Mouse (Mus musculus) cerebellum, adult 2 months (tissue): Measurements from ENCODE around the gene Ndel1. TPM values are rescaled to one million over a fixed set of nuclear protein-coding genes. Genes with fewer than 3 reads are reported as not detected.
A peak's percentile ranks its signal among the peaks of the same experiment; 100 is the strongest.

ENCODE experiments used
- DNase-seq, 2 experiments: peaks; one replicate each; pipeline ENCODE4 v3.0.0; 2021
- H3K27ac ChIP-seq: fragments of 200-500 bp; 2 replicates; pipeline ENCODE4 v1.5.1; 2012; ENCODE audit warnings: low read length, control low read depth, inconsistent platforms; ENCODE audit not compliant: insufficient read depth
- H3K27me3 ChIP-seq: fragments of 200-500 bp; 2 replicates; pipeline ENCODE4 v1.6.1; 2012; ENCODE audit warnings: inconsistent platforms, mild to moderate bottlenecking, low read length, moderate library complexity; ENCODE audit not compliant: control insufficient read depth, insufficient read depth
- H3K4me1 ChIP-seq: fragments of 200-500 bp; 2 replicates; pipeline ENCODE4 v1.6.1; 2011; ENCODE audit warnings: low read length; ENCODE audit not compliant: control insufficient read depth, insufficient read depth
- H3K4me3 ChIP-seq: fragments of 200-500 bp; replicated peaks from 2 replicates; pipeline ENCODE3; 2011; ENCODE audit warnings: mild to moderate bottlenecking, low read depth, low read length, control low read depth; ENCODE audit not compliant: insufficient read depth
- CTCF ChIP-seq: fragments of 200-500 bp; IDR thresholded peaks from 2 replicates; pipeline ENCODE4 v1.5.1; 2011; ENCODE audit warnings: low read depth, mild to moderate bottlenecking, control low read depth, low read length, moderate library complexity, borderline replicate concordance; ENCODE audit not compliant: insufficient read depth
- POLR2A ChIP-seq: fragments of 200-500 bp; IDR thresholded peaks from 2 replicates; pipeline ENCODE4 v1.6.1; 2011; ENCODE audit warnings: low read length, control low read depth, borderline replicate concordance; ENCODE audit not compliant: insufficient read depth
- WGBS: fragments of 180-500 bp; shearing (Covaris S2); methylation state at CpG from one replicate; pipeline ENCODE4 v1.1.7; 2018; 5-methylcytosine and 5-hydroxymethylcytosine counted together
- polyA plus RNA-seq: library from polyadenylated mRNA; depleted of rRNA; stranded (reverse); fragments of >200 nt; gene quantifications from 2 replicates; pipeline ENCODE4 v1.2.3, GENCODE M21; 2012

Gene Ndel1
- polyA plus RNA-seq, 1 experiment, result 103 TPM

DNA sequence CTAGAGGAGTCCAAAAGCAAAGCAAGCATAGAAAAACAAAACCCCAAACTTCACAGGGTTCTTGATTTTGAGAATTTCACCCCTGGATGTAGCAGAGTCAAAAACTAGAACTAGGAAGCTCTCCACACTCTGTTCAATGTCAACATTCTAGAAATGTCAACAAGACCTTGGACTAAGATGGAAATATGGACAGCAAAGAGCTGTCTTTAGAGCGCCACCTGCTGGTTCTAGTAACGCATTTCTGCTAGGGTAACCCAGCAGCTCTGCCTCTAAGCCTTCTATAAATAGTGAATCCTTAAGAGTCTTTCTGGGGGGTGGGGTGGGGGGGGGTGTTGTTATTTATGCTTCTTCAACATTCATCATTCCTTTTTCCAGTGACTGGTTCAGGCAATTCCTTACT lies 3.2 kb upstream of the Ndel1 start:
- peak; percentile 55 to 57 for DNase-seq
- no peak for TF ChIP-seq POLR2A
- TF ChIP-seq CTCF, result peak; percentile 74; the same call in 1 of the 2 replicates
- Histone ChIP-seq H3K4me1 (no peaks in the 10 kb centered on the region), H3K27me3 (no peaks in the 10 kb centered on the region), H3K27ac (no peak overlapping the region), H3K4me3 (no peak overlapping the region)
- WGBS, result 0% methylated on average over 2 of the region's 2 CpGs

DNA sequence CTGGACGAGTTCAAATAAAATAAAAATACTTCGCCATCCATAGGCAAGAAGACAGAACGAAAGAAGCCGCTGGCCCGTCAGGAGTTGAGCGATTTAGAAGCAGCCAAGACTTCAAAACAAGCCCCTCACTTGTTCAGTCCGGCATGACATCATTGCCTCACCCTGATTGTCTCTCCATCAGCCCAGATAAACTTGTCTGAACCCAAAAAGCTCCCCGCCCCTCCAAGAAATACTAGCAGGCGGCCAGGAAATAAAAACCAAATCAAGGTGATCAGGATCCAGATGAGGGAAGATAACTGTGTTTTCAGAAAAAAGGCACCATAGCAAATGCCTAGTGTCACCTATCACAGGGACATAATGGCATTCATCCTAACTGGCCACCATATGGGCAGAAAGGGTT lies 381 bp downstream of the Ndel1 start:
- H3K27me3 ChIP-seq, result no peaks in the 10 kb centered on the region
- TF ChIP-seq CTCF (no peak), POLR2A (no peak)
- DNase-seq, result no peak
- WGBS, result 81% methylated on average over 9 of the region's 9 CpGs
- H3K27ac ChIP-seq, result no peak overlapping the region
- no peak overlapping the region for H3K4me3 ChIP-seq
- H3K4me1 ChIP-seq, result no peaks in the 10 kb centered on the region

DNA sequence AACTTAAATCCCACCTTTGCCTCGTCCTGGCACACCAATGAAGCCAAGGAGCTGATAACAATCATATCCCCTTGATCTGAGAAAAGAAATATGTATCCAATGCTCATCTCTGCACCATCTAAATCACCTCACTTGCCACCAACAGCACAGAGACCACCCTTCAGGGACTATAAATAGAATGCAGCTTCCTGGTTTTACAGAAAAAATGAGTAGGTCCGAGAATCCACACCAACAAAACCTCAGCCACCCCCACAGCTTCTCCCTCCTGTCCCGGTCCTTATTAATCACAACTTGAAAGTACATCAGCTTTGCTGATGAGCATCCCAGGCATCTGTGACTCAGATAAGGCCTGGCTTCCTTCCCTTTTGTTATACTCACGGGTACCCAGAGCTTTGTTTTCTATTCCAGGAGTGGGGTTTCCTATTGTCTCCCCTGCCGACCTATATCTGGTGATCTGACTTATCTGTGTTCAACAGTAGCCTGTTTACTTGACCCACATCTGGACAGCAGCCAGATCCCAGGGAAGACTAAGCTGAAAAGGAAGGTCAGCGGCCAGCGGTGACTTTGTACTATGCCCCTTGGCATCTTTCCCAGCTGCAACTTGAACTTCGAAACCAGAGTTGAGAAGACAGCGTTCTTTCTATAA lies 7.0 kb downstream of the Ndel1 start:
- no peak overlapping the region for H3K27ac ChIP-seq
- TF ChIP-seq CTCF (no peak), POLR2A (no peak)
- no peaks in the 10 kb centered on the region for H3K27me3 ChIP-seq
- H3K4me1 ChIP-seq, result no peaks in the 10 kb centered on the region
- 47% methylated on average over 9 of the region's 9 CpGs for WGBS
- DNase-seq, result no peak
- H3K4me3 ChIP-seq, result no peak overlapping the region

DNA sequence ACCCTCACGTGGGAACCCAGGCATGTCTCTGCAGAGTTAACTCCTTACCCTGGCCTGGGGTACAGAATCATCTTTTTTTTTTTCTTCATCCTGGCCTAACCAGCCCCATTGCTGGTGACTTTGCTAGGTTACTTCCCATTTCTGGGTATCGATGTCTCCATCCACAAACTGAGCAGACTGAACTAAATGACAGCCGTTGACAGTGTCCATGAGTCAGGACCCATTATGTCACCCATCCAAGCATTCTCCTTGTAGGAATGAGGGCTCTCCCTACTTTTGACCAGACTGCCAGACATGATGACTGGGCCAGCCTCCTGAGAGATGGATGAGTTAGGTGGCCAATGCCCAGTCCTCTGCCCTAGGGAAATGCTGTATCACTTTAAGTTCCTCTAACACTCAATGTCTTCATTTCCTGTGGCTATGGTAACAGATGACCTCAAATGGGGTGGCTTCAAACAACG lies 8.0 kb downstream of the Ndel1 start:
- Histone ChIP-seq H3K27ac (no peak overlapping the region), H3K4me3 (no peak overlapping the region), H3K4me1 (no peaks in the 10 kb centered on the region), H3K27me3 (no peaks in the 10 kb centered on the region)
- WGBS, result 82% methylated on average over 4 of the region's 4 CpGs
- no peak for DNase-seq
- TF ChIP-seq CTCF (no peak), POLR2A (no peak)

DNA sequence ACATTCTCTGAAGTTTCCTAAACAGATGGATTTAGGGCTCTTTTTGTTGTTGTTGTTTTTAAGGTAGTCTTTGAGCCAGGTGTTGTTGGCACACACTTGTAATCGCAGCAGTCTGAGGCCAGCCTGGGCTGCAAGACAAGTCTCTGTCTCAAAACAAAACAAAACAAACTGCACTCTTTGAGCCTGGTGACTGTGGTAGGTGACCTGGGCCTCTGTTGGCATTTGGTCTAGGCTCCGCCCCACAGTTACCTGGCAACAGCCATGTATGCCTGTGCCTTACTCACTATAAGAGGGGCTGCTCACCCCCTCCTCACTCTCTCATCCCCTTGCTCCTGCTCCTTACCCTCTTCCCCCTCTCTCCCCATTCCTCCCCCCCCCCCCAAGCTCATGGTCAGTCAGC lies 9.4 kb downstream of the Ndel1 start:
- H3K4me3 ChIP-seq, result no peak overlapping the region
- no peak for TF ChIP-seq POLR2A
- no peak for TF ChIP-seq CTCF
- H3K27ac ChIP-seq, result no peak overlapping the region
- no peaks in the 10 kb centered on the region for H3K4me1 ChIP-seq
- WGBS, result 66% methylated on average over 2 of the region's 2 CpGs
- no peak for DNase-seq
- no peaks in the 10 kb centered on the region for H3K27me3 ChIP-seq

DNA sequence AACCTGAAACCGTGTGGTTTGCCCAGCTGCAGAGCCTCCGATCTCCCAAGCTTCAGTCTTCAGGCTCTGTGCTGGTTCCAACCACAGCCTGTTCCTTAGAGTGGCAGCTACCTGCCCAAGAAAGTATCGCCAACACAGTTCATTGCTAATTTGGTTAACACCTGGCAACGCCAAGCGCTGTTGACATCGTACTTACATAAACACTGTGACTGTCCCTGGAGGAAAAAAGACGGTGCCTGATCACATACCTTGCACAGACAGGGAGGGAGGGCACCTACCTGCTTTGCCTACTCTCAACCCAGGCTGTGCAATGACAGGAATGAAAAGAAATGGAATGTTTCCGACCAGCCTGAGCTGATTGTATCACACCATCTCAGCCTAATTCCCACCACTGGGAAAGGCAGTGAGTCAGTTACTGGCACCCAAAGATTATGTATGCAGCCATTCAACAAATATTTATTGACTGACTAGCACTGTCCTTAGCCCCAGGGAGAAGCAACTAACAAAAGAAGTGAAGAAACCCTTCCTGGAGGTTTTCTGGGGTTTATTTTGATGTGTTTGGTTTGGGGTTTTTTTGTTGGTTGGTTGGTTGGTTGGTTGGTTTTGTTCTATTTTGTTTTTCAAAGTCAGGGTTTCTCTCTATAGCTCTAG lies 11.6 kb downstream of the Ndel1 start:
- no peak for DNase-seq
- Histone ChIP-seq H3K27me3 (no peaks in the 10 kb centered on the region), H3K4me1 (no peaks in the 10 kb centered on the region), H3K27ac (no peak overlapping the region), H3K4me3 (no peak overlapping the region)
- TF ChIP-seq POLR2A, result no peak
- no peak for TF ChIP-seq CTCF
- WGBS, result 84% methylated on average over 8 of the region's 8 CpGs

DNA sequence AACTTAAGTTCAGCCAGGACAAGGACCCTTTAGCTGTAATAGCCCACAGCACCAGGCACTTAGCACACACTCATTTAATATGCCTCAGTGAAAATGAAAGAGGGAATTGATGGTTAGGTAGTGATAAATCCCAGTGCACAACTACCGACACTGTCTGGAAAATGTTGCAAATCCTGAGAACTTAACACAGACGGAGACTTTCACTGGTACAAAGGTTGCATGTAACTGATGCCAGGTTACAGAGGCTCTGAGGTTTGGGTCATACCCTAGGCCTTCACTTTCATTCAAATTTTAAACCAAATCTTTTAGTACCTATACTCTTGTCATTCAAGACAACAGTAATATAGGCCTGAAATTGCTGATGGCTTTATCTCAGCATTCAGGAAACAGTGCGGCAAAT lies 14.3 kb downstream of the Ndel1 start:
- TF ChIP-seq POLR2A (no peak), CTCF (no peak)
- Histone ChIP-seq H3K4me1 (no peaks in the 10 kb centered on the region; the same call in 1 of the 2 replicates), H3K4me3 (no peak overlapping the region), H3K27me3 (no peaks in the 10 kb centered on the region), H3K27ac (no peak overlapping the region)
- DNase-seq, result no peak
- WGBS, result 94% methylated on average over 3 of the region's 3 CpGs

DNA sequence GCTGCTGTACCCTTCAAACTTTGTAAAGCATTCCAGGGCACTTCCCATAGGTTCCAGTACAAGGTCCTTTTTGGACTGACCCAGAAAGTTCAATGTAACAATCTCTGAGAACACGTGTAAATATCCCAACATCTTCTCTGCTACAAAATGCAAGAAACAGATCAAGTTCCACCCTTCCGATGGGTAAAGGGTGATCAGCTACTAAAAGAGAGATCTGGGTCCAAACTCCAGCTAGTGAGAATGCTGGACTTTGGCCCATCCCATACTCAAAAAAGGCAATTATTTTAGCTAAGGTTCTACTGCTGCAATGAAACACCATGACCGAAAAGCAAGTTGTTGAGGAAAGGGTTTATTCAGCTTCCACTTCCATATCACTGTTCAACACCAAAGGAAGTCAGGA lies 17.0 kb downstream of the Ndel1 start:
- Histone ChIP-seq H3K4me1 (peaks cover 7% of the 10 kb centered on the region; the same call in 1 of the 2 replicates), H3K27ac (no peak overlapping the region), H3K4me3 (no peak overlapping the region), H3K27me3 (no peaks in the 10 kb centered on the region)
- no peak for DNase-seq
- TF ChIP-seq CTCF, result no peak
- 92% methylated on average over 3 of the region's 3 CpGs for WGBS
